Mouse (Mus musculus) forebrain, embryonic 12.5 days (tissue): ENCODE data around the gene Rtel1. TPM values are rescaled to one million over a fixed set of nuclear protein-coding genes. Genes with fewer than 3 reads are reported as not detected.

Experiments used
- ATAC-seq: fragments of 200-750 bp; cut with Nextera tagmentation; 2 replicates; pipeline ENCODE4 v1.8.0; 2017; ENCODE audit warnings: moderate TSS enrichment; ENCODE audit not compliant: low FRiP score
- H3K27ac ChIP-seq: fragments of 300-500 bp; sonication (generic); 2 replicates; pipeline ENCODE4 v1.5.1; 2016; ENCODE audit warnings: mild to moderate bottlenecking
- H3K27me3 ChIP-seq: fragments of 300-500 bp; sonication (generic); 2 replicates; pipeline ENCODE4 v1.6.1; 2016; ENCODE audit warnings: mild to moderate bottlenecking
- H3K36me3 ChIP-seq: fragments of 300-500 bp; sonication (generic); replicated peaks from 2 replicates; pipeline ENCODE4 v1.6.1; 2016; ENCODE audit warnings: mild to moderate bottlenecking
- H3K4me1 ChIP-seq: fragments of 300-500 bp; sonication (generic); 2 replicates; pipeline ENCODE4 v1.6.1; 2016
- H3K4me2 ChIP-seq: fragments of 300-500 bp; sonication (generic); 2 replicates; pipeline ENCODE4 v1.6.1; 2016; ENCODE audit warnings: mild to moderate bottlenecking, moderate library complexity
- H3K4me3 ChIP-seq: fragments of 300-500 bp; sonication (generic); replicated peaks from 2 replicates; pipeline ENCODE4 v1.5.1; 2016; ENCODE audit warnings: mild to moderate bottlenecking
- H3K9ac ChIP-seq: fragments of 300-500 bp; sonication (generic); 2 replicates; pipeline ENCODE4 v1.6.1; 2016; ENCODE audit warnings: mild to moderate bottlenecking
- H3K9me3 ChIP-seq: fragments of 300-500 bp; sonication (generic); 2 replicates; pipeline ENCODE4 v1.6.1; 2016
- WGBS: fragments of 180-500 bp; shearing (Covaris S2); methylation state at CpG from one replicate; pipeline ENCODE4 v1.1.7; 2016; 5-methylcytosine and 5-hydroxymethylcytosine counted together
- polyA plus RNA-seq: library from polyadenylated mRNA; unstranded; fragments of >200 nt; fragmentation: Nextera tagmentation; extraction: Ambion mirVana; gene quantifications from 2 replicates; pipeline ENCODE4 v1.2.1, GENCODE M21; 2016

Rtel1 gene
- polyA plus RNA-seq, 1 experiment from 2014 or later = 59.1 TPM

GRCm38 (mm10) chr2:181381107-181381506 is 61.6 kb downstream of the Rtel1 start:
- no peak for ATAC-seq
- Histone ChIP-seq H3K9me3 (no peaks in the 10 kb centered on the region), H3K27ac (no peak overlapping the region), H3K9ac (no peak overlapping the region), H3K36me3 (peaks cover 80% of the 10 kb centered on the region), H3K4me3 (no peak overlapping the region), H3K4me2 (no peak overlapping the region), H3K4me1 (no peaks in the 10 kb centered on the region), H3K27me3 (no peaks in the 10 kb centered on the region)
- 96% methylated on average over 5 of the region's 5 CpGs for WGBS

GRCm38 (mm10) chr2:181381631-181382306 is 62.2 kb downstream of the Rtel1 start:
- H3K36me3 ChIP-seq = peaks cover 87% of the 10 kb centered on the region

GRCm38 (mm10) chr2:181384463-181384862 is 64.9 kb downstream of the Rtel1 start:
- Histone ChIP-seq H3K4me2 (no peak overlapping the region), H3K9me3 (no peaks in the 10 kb centered on the region), H3K36me3 (peaks cover 77% of the 10 kb centered on the region), H3K27ac (no peak overlapping the region), H3K4me1 (no peaks in the 10 kb centered on the region), H3K4me3 (no peak overlapping the region), H3K9ac (no peak overlapping the region), H3K27me3 (no peaks in the 10 kb centered on the region)
- no peak for ATAC-seq
- 95% methylated on average over 7 of the region's 7 CpGs for WGBS

More at GRCm38 (mm10) chr2:181381631-181382306, 62.2 kb downstream of the Rtel1 start:
- Histone ChIP-seq H3K4me2 (no peak overlapping the region), H3K4me3 (no peak overlapping the region), H3K9me3 (no peaks in the 10 kb centered on the region), H3K27me3 (no peaks in the 10 kb centered on the region), H3K4me1 (no peaks in the 10 kb centered on the region), H3K27ac (no peak overlapping the region), H3K9ac (no peak overlapping the region)
- 92% methylated on average over 6 of the region's 6 CpGs for WGBS
- no peak for ATAC-seq

- WGBS = 83% methylated on average over 4 of the region's 4 CpGs
- H3K27ac ChIP-seq = no peak overlapping the region
- no peaks in the 10 kb centered on the region for H3K9me3 ChIP-seq
- ATAC-seq = no peak
- H3K27me3 ChIP-seq = no peaks in the 10 kb centered on the region
- no peak overlapping the region for H3K4me3 ChIP-seq
- no peak overlapping the region for H3K9ac ChIP-seq
- H3K36me3 ChIP-seq = peaks cover 72% of the 10 kb centered on the region
- no peaks in the 10 kb centered on the region for H3K4me1 ChIP-seq
- H3K4me2 ChIP-seq = no peak overlapping the region
Observed at GRCm38 (mm10) chr2:181384919-181385391, 65.4 kb downstream of the Rtel1 start.

- H3K27me3 ChIP-seq = no peaks in the 10 kb centered on the region
- no peak overlapping the region for H3K9ac ChIP-seq
- no peak overlapping the region for H3K4me2 ChIP-seq
- no peak for ATAC-seq
- peaks cover 66% of the 10 kb centered on the region for H3K36me3 ChIP-seq
- H3K9me3 ChIP-seq = no peaks in the 10 kb centered on the region
- no peaks in the 10 kb centered on the region for H3K4me1 ChIP-seq
- H3K4me3 ChIP-seq = no peak overlapping the region
- no peak overlapping the region for H3K27ac ChIP-seq
- WGBS = 94% methylated on average over 3 of the region's 3 CpGs
Observed at GRCm38 (mm10) chr2:181385885-181386284, 66.3 kb downstream of the Rtel1 start.

- Histone ChIP-seq H3K9me3 (no peaks in the 10 kb centered on the region), H3K36me3 (peaks cover 63% of the 10 kb centered on the region), H3K4me3 (no peak overlapping the region), H3K27me3 (no peaks in the 10 kb centered on the region), H3K4me2 (no peak overlapping the region), H3K4me1 (no peaks in the 10 kb centered on the region), H3K9ac (no peak overlapping the region), H3K27ac (no peak overlapping the region)
- no peak for ATAC-seq
- 85% methylated on average over 3 of the region's 4 CpGs for whole genome bisulfite sequencing
Observed at GRCm38 (mm10) chr2:181386663-181387210, 67.2 kb downstream of the Rtel1 start.

GRCm38 (mm10) chr2:181390136-181390870 is 70.8 kb downstream of the Rtel1 start:
- H3K4me2 ChIP-seq = no peak overlapping the region
- no peak overlapping the region for H3K9ac ChIP-seq
- ATAC-seq = no peak
- H3K27ac ChIP-seq = no peak overlapping the region
- 84% methylated on average over 4 of the region's 4 CpGs for WGBS
- no peak overlapping the region for H3K4me3 ChIP-seq
- H3K4me1 ChIP-seq = no peaks in the 10 kb centered on the region
- H3K9me3 ChIP-seq = no peaks in the 10 kb centered on the region
- no peaks in the 10 kb centered on the region for H3K27me3 ChIP-seq
- H3K36me3 ChIP-seq = peaks cover 38% of the 10 kb centered on the region

GRCm38 (mm10) chr2:181391022-181391421 is 71.5 kb downstream of the Rtel1 start:
- Histone ChIP-seq H3K9me3 (no peaks in the 10 kb centered on the region), H3K36me3 (peaks cover 34% of the 10 kb centered on the region), H3K4me1 (no peaks in the 10 kb centered on the region), H3K27ac (no peak overlapping the region), H3K4me3 (no peak overlapping the region), H3K9ac (no peak overlapping the region), H3K4me2 (no peak overlapping the region), H3K27me3 (no peaks in the 10 kb centered on the region)
- WGBS = 91% methylated on average over 15 of the region's 15 CpGs
- no peak for ATAC-seq

GRCm38 (mm10) chr2:181391541-181391940 is 72.0 kb downstream of the Rtel1 start:
- no peak for ATAC-seq
- Histone ChIP-seq H3K4me3 (no peak overlapping the region), H3K27ac (no peak overlapping the region), H3K36me3 (peaks cover 29% of the 10 kb centered on the region), H3K9ac (no peak overlapping the region), H3K4me2 (no peak overlapping the region), H3K4me1 (no peaks in the 10 kb centered on the region), H3K9me3 (no peaks in the 10 kb centered on the region), H3K27me3 (no peaks in the 10 kb centered on the region)
- WGBS = 81% methylated on average over 2 of the region's 2 CpGs

GRCm38 (mm10) chr2:181392600-181393213 is 73.2 kb downstream of the Rtel1 start:
- peak; percentile 65; the same call in 1 of the 2 replicates for ATAC-seq
- 30% methylated on average over 4 of the region's 4 CpGs for WGBS
- Histone ChIP-seq H3K27me3 (no peaks in the 10 kb centered on the region), H3K27ac (no peak overlapping the region), H3K9me3 (no peaks in the 10 kb centered on the region), H3K4me3 (no peak overlapping the region), H3K9ac (no peak overlapping the region), H3K36me3 (peaks cover 20% of the 10 kb centered on the region), H3K4me2 (no peak overlapping the region), H3K4me1 (no peaks in the 10 kb centered on the region)

- no peaks in the 10 kb centered on the region for H3K4me1 ChIP-seq
- no peaks in the 10 kb centered on the region for H3K9me3 ChIP-seq
- H3K4me3 ChIP-seq = no peak overlapping the region
- no peak overlapping the region for H3K27ac ChIP-seq
- WGBS = 93% methylated on average over 3 of the region's 3 CpGs
- no peaks in the 10 kb centered on the region for H3K27me3 ChIP-seq
- H3K9ac ChIP-seq = no peak overlapping the region
- no peak for ATAC-seq
- H3K4me2 ChIP-seq = no peak overlapping the region
- peaks cover 20% of the 10 kb centered on the region for H3K36me3 ChIP-seq
Observed at GRCm38 (mm10) chr2:181394086-181394485, 74.5 kb downstream of the Rtel1 start.

GRCm38 (mm10) chr2:181397207-181397761 is 77.7 kb downstream of the Rtel1 start:
- Histone ChIP-seq H3K27me3 (no peaks in the 10 kb centered on the region), H3K27ac (no peak overlapping the region), H3K36me3 (peaks cover 11% of the 10 kb centered on the region; the same call in 1 of the 2 replicates), H3K4me1 (peaks cover 3% of the 10 kb centered on the region; the same call in 1 of the 2 replicates), H3K4me2 (no peak overlapping the region), H3K4me3 (no peak overlapping the region), H3K9ac (no peak overlapping the region), H3K9me3 (no peaks in the 10 kb centered on the region)
- 78% methylated on average over 5 of the region's 5 CpGs for WGBS
- ATAC-seq = no peak
